Mouse (Mus musculus) kidney, postnatal 0 days (tissue): ENCODE measurements at regions not wholly inside any gene's neighbourhood (a gene's known extent, or its start where the extent isn't known, plus 50 kb on each side); places are given as distances from the start of the nearest gene placed in this dataset.

Experiments
- ATAC-seq: fragments of 200-750 bp; cut with Nextera tagmentation; replicated peaks from 2 replicates; pipeline ENCODE4 v1.8.0; 2017; ENCODE audit warnings: low read depth, moderate number of reproducible peaks, moderate TSS enrichment, moderate library complexity; ENCODE audit not compliant: low FRiP score
- DNase-seq: peaks from one replicate; pipeline ENCODE4 v3.0.0-alpha.2; 2016; ENCODE audit warnings: low spot score
- H3K27ac ChIP-seq: fragments of 300-500 bp; sonication (generic); 2 replicates; pipeline ENCODE4 v1.5.1; 2014; ENCODE audit warnings: mild to moderate bottlenecking
- H3K27me3 ChIP-seq: fragments of 300-500 bp; sonication (generic); 2 replicates; pipeline ENCODE4 v1.6.1; 2014; ENCODE audit warnings: low read length, mixed read lengths; ENCODE audit not compliant: insufficient read depth
- H3K36me3 ChIP-seq: fragments of 300-500 bp; sonication (generic); 2 replicates; pipeline ENCODE4 v1.6.1; 2014; ENCODE audit warnings: low read length, mixed read lengths; ENCODE audit not compliant: insufficient read depth
- H3K4me1 ChIP-seq: fragments of 300-500 bp; sonication (generic); replicated peaks from 2 replicates; pipeline ENCODE4 v1.6.1; 2014; ENCODE audit warnings: antibody characterized with exemption, low read length, mixed read lengths; ENCODE audit not compliant: insufficient read depth
- H3K4me2 ChIP-seq: fragments of 300-500 bp; sonication (generic); 2 replicates; pipeline ENCODE4 v1.6.1; 2014; ENCODE audit warnings: mild to moderate bottlenecking, low read length, moderate library complexity, mixed read lengths
- H3K4me3 ChIP-seq: fragments of 300-500 bp; sonication (generic); replicated peaks from 2 replicates; pipeline ENCODE4 v1.5.1; 2014; ENCODE audit warnings: low read depth, low read length
- H3K9ac ChIP-seq: fragments of 300-500 bp; sonication (generic); 2 replicates; pipeline ENCODE4 v1.6.1; 2014; ENCODE audit warnings: low read depth, low read length
- H3K9me3 ChIP-seq: fragments of 300-500 bp; sonication (generic); replicated peaks from 2 replicates; pipeline ENCODE4 v1.6.1; 2016; ENCODE audit warnings: low read length, inconsistent platforms, mixed read lengths
- CTCF ChIP-seq: IDR thresholded peaks from 2 replicates; pipeline ENCODE4 v1.5.1; 2016; ENCODE audit warnings: antibody characterized with exemption, low read depth, mild to moderate bottlenecking, moderate library complexity
- WGBS: fragments of 180-500 bp; shearing (Covaris S2); extraction: QIAGEN DNeasy Blood & Tissue Kit; methylation state at CpG from one replicate; pipeline ENCODE4 v1.1.7; 2014; 5-methylcytosine and 5-hydroxymethylcytosine counted together

DNA sequence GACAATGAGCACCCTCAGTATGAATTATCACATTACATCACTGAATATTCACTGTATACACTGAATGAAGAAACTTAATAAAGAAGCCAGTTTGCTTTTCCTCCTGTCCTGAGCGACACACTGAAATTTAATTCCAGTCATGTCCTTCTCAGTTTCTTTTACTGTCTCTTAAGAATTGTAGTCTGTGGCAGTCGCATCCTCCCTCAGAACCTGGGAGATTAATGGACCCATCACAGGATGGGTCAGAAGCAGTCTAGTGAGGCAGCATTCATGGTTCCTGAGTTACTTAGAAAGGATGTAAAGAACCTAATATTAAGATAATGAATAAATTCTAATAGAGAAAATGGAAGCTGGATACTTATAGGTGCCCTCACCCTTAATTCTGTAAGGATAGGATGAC lies 349.5 kb downstream of the Tmem135 start:
- no peak for ATAC-seq
- peak; percentile 70 for DNase-seq
- H3K27ac ChIP-seq, result no peak overlapping the region
- no peak overlapping the region for H3K4me2 ChIP-seq
- H3K36me3 ChIP-seq, result no peaks in the 10 kb centered on the region
- WGBS, result 37% methylated on average over 2 of the region's 2 CpGs
- TF ChIP-seq CTCF, result no peak
- H3K9ac ChIP-seq, result no peak overlapping the region
- no peaks in the 10 kb centered on the region for H3K9me3 ChIP-seq
- no peaks in the 10 kb centered on the region for H3K27me3 ChIP-seq
- H3K4me3 ChIP-seq, result no peak overlapping the region
- H3K4me1 ChIP-seq, result no peaks in the 10 kb centered on the region

GRCm38 (mm10) chr7:89051240-89051639 lies 352.8 kb downstream of the Tmem135 start:
- Histone ChIP-seq H3K27me3 (no peaks in the 10 kb centered on the region), H3K9me3 (no peaks in the 10 kb centered on the region), H3K4me1 (no peaks in the 10 kb centered on the region), H3K36me3 (no peaks in the 10 kb centered on the region), H3K4me2 (no peak overlapping the region), H3K4me3 (no peak overlapping the region), H3K27ac (no peak overlapping the region), H3K9ac (no peak overlapping the region)
- WGBS, result 42% methylated on average over 5 of the region's 5 CpGs
- DNase-seq (no peak), ATAC-seq (no peak)
- no peak for TF ChIP-seq CTCF

DNA sequence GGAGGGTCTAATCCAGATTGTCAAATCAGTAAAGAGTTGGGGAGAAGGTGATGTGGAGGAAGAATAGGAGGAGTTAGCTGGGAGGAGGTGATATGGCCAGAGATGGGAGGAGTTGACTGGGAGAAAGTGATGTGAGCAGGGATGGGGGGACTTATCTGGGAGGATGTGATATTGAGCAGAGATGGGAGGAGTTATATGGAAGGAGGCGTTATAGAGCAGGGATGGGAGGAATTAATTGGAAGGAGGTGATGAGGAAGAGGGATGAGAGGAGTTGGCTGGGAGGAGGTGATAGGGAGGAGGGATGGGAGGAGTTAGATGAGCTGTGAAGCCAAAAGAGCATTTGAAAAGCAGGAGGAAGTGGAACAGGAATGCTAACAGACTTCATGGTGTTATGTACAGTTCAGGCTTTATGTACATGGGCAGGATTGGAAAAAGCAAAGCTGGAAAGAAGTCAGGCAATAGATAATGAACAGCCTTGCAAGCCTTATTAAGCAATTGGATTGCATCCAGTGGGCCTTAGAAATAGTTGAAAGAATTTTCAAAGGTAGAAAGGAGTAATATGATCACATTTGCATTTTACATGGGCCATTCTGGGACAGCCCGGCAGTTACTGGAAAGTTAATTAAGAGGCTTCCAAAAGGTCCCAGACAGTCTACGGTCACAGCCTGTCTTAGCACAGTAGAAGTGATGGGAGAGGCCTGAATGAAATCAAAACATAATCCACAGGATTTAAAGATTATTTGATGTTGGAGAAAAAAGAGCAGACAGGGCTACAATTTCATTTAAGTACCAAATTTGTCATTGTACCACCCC lies 357.4 kb downstream of the Tmem135 start:
- no peak overlapping the region for H3K4me2 ChIP-seq
- no peak for ATAC-seq
- TF ChIP-seq CTCF, result no peak
- H3K4me1 ChIP-seq, result no peaks in the 10 kb centered on the region
- WGBS, result 44% methylated on average over 3 of the region's 3 CpGs
- H3K9me3 ChIP-seq, result no peaks in the 10 kb centered on the region
- no peaks in the 10 kb centered on the region for H3K36me3 ChIP-seq
- no peaks in the 10 kb centered on the region for H3K27me3 ChIP-seq
- no peak overlapping the region for H3K4me3 ChIP-seq
- H3K9ac ChIP-seq, result no peak overlapping the region
- DNase-seq, result no peak
- no peak overlapping the region for H3K27ac ChIP-seq

DNA sequence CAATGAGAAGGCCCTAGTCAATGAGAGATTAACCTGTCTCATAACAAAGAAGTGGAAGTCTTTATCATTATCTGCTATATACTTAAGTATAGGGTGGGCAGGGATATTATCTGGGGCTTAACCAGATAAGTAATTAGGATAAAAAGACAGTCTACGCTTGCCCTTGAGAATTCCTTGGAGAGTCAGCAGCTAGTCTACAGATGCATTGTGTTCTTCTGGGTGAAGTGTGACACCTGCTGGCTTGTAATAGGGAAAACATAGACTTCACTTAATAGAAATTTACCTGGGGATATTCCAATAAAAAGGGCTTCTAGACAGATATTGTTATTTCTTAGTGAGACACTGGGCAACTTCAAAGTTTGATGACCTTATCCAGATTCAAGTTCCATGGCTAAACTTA lies 361.0 kb downstream of the Tmem135 start:
- H3K36me3 ChIP-seq, result no peaks in the 10 kb centered on the region
- peak; percentile 63 for TF ChIP-seq CTCF
- ATAC-seq (no peak), DNase-seq (peak; percentile 53)
- no peak overlapping the region for H3K27ac ChIP-seq
- H3K9me3 ChIP-seq, result no peaks in the 10 kb centered on the region
- no peaks in the 10 kb centered on the region for H3K4me1 ChIP-seq
- WGBS, result 61% methylated on average over 1 of the region's 1 CpGs
- no peak overlapping the region for H3K9ac ChIP-seq
- H3K4me3 ChIP-seq, result no peak overlapping the region
- no peak overlapping the region for H3K4me2 ChIP-seq
- H3K27me3 ChIP-seq, result no peaks in the 10 kb centered on the region

DNA sequence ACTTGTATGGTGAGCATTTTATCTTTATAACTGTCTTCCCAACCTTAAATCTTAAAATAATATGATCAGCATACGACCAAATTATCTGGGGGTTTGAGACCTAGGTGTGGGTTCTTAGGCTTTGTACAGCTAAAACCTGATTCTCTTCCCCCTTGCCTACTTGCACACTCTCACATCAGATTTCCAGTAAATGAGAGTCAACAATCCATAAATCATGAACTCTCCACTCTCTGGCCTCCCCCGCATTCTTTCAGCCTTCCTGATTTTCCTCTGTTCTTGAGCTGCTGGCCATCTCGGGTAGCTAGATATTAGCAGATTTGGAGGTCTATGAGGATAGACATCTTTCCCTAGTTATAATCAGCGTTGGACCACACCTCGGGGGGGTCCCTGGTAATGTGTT lies 362.7 kb downstream of the Tmem135 start:
- no peak overlapping the region for H3K4me2 ChIP-seq
- H3K4me1 ChIP-seq, result no peaks in the 10 kb centered on the region
- 41% methylated on average over 5 of the region's 5 CpGs for WGBS
- H3K36me3 ChIP-seq, result no peaks in the 10 kb centered on the region
- no peak overlapping the region for H3K4me3 ChIP-seq
- TF ChIP-seq CTCF, result no peak
- no peak overlapping the region for H3K27ac ChIP-seq
- no peak overlapping the region for H3K9ac ChIP-seq
- no peaks in the 10 kb centered on the region for H3K27me3 ChIP-seq
- H3K9me3 ChIP-seq, result no peaks in the 10 kb centered on the region
- DNase-seq, result peak; percentile 77
- no peak for ATAC-seq

GRCm38 (mm10) chr7:89040139-89040538 lies 363.9 kb downstream of the Tmem135 start:
- H3K4me3 ChIP-seq, result no peak overlapping the region
- DNase-seq, result no peak
- WGBS, result 29% methylated on average over 6 of the region's 6 CpGs
- H3K27me3 ChIP-seq, result no peaks in the 10 kb centered on the region
- no peak for ATAC-seq
- H3K4me2 ChIP-seq, result no peak overlapping the region
- no peak overlapping the region for H3K27ac ChIP-seq
- no peak overlapping the region for H3K9ac ChIP-seq
- H3K36me3 ChIP-seq, result no peaks in the 10 kb centered on the region
- no peak for TF ChIP-seq CTCF
- H3K4me1 ChIP-seq, result no peaks in the 10 kb centered on the region
- H3K9me3 ChIP-seq, result no peaks in the 10 kb centered on the region
